Mouse (Mus musculus) heart, postnatal 36 days (tissue): Measurements from ENCODE around the gene Ankar. TPM values are rescaled to one million over a fixed set of nuclear protein-coding genes. Genes with fewer than 3 reads are reported as not detected.
A peak's percentile ranks its signal among the peaks of the same experiment; 100 is the strongest.

ENCODE experiments used
- DNase-seq, 2 experiments: peaks; one replicate each; pipeline ENCODE4 v3.0.0; 2021 to 2022
- intact Hi-C: fragments of 180-260 bp; cut with DNase I; formaldehyde crosslinking; loops from one replicate; pipeline ENCODE4 v1.15.1; 2025
- total RNA-seq, 2 experiments: library from RNA; stranded (reverse); gene quantifications; 2 replicates each; pipeline ENCODE4 v1.2.3; 2021

Gene Ankar
- total RNA-seq, 2 experiments from 2014 or later, result not detected

DNA sequence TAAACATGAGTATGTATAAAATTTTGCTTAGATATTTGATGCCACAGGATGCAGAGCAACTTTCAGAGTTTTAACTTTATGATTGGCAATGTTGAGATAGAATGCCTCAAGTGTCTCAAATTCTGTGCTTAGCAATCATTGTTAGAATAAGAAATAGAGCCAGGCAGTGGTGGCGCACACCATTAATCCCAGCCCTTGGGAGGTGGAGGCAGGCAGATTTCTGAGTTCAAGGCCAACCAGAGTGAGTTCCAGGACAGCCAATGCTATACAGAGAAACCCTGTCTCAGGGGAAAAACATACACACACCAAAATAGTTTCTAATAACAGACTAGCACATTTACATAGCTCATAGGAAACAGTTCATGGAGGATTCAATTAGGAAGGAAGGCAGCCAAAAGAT is 14.7 kb upstream of the Ankar start:
- intact Hi-C loops, result loop anchor here (5.0 to 10.0 kb wide), 3 partner anchors 408 to 900 kb away; partner anchors contain the start of gene Xrcc5
- DNase-seq, result no peak

GRCm38 (mm10) chr1:72714547-72714946 is 14.2 kb upstream of the Ankar start:
- DNase-seq, result no peak
- intact Hi-C loops, result loop anchor here (5.0 to 10.0 kb wide), 3 partner anchors 132 to 900 kb away; partner anchors contain the start of gene Smarcal1

DNA sequence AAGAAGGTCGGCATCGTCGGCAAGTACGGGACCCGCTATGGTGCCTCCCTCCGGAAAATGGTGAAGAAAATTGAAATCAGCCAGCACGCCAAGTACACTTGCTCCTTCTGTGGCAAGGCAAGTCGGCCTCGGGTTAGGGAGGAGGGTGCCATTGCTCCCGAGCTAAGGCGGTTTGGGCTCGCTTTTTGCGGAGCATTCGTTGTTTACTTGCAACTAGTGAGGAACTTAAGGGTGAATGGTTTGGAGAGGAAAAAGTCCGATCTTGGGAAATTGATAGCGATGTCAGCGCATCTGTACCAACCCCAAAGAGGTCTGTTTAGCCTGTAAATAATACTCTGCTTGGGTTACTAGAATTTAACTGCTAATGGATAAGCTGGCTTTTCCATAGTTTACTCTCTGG is 11.3 kb upstream of the Ankar start:
- no peak for DNase-seq
- intact Hi-C loops, result loop anchor here (5.0 to 10.0 kb wide), 3 partner anchors 129 to 903 kb away; partner anchors contain the start of gene Smarcal1

DNA sequence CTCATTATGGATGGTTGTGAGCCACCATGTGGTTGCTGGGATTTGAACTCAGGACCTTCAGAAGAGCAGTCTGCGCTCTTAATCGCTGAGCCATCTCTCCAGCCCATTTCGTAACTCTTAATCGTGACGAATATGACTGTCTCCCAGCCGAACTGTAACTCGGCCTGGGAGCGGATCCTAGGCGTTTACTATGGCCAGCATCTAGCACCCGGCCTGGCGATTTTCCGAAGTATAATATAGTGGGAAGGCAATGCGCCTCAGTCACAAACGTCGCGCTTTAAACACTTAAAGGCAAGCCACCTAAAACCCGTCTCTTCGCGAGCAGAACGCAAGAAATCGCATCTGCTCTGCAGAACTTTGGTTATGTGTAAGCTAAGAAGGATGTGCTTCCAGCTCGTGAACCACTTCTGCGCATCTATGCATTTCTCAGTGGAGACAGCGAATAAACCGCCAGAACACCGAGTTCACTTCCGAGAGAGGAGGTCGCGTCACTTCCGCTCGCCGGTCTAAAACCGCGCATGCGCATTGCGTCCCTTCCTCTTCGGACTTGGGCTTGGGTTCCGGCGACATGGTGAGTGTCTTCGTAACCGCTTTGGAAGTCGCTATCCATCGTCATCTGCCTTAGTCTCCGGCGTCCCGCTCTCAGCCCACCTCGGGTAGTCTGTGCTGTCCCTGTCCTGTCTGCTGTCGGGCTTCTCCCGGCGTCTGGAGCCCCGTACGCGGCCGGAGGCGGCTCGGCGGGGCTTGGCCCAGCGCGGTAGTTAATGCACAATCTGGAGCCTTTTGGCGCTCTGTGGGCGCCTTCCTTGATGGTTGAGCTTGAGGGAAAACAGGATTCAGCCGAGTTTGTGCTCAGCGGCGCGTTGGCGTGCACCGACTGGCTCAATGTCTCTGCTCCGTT is 10.6 kb upstream of the Ankar start, which contains the start of gene Rpl37a:
Rpl37a (plus strand) TSS at position 538 of the 901 bp plus-strand sequence.
- intact Hi-C loops, result loop anchor here (5.0 to 10.0 kb wide), 3 partner anchors 129 to 904 kb away; partner anchors contain the start of gene Smarcal1
- DNase-seq, result peak; percentile 95

GRCm38 (mm10) chr1:72707525-72707924 is 7.1 kb upstream of the Ankar start:
- intact Hi-C loops, result no loop called here

GRCm38 (mm10) chr1:72698651-72699050 is 1.7 kb downstream of the Ankar start:
- intact Hi-C loops, result no loop called here
- DNase-seq, result no peak

More at GRCm38 (mm10) chr1:72707525-72707924, 7.1 kb upstream of the Ankar start:
- no peak for DNase-seq

DNA sequence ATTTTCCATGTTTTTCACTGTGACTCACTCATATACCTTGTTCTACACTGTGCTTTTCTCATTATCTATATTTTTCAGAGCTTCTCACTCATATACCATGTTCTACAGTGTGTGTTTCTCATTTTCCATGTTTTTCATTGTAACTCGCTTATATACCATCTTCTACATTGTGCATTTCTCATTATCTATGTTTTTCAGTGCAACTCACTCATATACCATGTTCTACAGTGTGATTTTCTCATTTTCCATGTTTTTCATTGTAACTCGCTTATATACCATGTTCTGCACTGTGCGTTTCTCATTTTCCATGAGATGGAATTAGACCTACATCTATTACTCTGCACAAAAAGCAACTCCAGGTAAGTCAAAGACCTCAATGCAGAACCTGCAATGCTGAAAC is 4.1 kb downstream of the Ankar start:
- no peak for DNase-seq

DNA sequence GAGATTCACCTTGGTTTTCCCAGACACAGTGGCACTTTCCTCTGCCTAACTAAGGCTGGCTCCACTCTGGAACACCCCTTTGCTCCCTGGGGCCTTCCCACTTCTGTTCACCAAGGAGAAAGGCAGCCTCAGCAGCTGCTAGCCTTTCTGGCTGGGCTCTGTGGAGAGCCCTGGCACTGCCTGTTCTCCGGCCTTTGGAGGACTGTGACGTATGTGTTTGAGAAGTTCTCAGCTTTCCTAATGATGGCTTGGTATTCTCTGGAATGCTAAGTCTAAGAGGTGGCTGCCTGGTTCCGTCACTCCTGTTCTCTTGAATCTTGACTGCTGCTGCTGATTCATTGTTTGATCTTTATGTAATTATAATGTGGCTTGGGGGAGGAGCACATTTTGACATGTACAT is 27.3 kb downstream of the Ankar start:
- intact Hi-C loops, result no loop called here
- DNase-seq, result no peak

More for the DNA sequence above, 4.1 kb downstream of the Ankar start:
- intact Hi-C loops, result no loop called here

DNA sequence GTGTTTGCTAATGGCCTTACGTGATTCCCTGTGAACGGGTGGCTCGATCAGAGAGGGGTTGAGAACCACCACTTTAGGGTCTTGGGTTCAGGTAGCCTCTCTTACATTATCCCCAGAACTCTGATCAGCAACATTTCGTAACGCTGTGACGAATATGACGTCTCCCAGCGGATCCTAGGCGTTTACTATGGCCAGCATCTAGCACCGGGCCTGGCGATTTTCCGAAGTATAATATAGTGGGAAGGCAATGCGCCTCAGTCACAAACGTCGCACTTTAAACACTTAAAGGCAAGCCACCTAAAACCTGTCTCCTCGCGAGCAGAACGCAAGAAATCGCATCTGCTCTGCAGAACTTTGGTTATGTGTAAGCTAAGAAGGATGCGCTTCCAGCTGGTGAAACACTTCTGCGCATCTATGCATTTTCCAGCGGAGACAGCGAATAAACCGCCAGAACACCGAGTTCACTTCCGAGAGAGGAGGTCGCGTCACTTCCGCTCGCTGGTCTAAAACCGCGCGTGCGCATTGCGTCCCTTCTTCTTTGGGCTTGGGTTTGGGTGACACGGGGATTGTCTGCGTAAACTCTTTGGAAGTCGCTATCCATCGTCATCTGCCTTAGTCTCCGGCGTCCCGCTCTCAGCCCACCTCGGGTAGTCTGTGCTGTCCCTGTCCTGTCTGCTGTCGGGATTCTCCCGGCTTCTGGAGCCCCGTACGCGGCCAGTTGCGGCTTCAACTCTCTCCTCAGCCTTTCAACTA is 59.5 kb downstream of the Ankar start:
- intact Hi-C loops, result no loop called here
- DNase-seq, result peak; percentile 13 to 27

DNA sequence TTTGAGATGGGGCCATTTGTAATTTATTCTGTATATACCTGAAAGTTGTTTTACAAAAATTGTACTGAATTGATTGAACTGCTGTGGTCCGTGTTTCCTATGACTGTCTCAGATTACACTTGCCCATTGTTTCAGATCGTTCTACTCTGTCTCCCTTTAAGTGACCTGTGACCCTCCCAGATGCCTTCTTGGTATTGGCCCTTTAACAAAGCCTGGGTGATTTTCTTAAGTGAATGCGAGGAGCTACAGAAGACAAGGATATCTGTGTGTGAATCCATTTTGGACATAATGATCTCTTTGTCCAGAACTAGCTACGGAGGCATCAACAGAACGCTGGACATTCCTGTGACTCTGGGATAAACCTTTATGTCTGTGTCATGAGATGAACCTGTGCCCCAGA is 65.2 kb downstream of the Ankar start:
- no peak for DNase-seq
- intact Hi-C loops, result no loop called here

DNA sequence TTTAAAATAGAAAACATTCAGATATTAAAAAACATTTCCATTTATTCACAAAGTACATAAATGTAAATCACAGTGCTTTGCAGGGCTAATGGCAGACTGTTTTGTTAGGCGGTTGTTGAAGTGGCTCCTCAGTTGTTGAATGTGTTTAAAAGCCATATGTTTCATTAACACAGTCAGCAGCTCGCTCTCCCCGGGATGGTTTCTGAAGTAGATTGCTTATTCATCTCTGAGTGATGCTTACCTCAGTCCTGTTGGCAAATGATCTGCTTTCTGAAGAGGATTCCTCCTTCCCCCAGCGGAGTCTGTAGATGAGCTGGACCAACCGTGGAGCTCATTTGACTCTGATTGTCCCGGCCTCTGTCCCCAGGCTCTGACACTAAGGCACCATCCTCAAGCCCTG is 88.2 kb downstream of the Ankar start:
- intact Hi-C loops, result no loop called here
- no peak for DNase-seq

- intact Hi-C loops, result no loop called here
- DNase-seq, result no peak
Observed at GRCm38 (mm10) chr1:72609887-72610877, 90.2 kb downstream of the Ankar start.

DNA sequence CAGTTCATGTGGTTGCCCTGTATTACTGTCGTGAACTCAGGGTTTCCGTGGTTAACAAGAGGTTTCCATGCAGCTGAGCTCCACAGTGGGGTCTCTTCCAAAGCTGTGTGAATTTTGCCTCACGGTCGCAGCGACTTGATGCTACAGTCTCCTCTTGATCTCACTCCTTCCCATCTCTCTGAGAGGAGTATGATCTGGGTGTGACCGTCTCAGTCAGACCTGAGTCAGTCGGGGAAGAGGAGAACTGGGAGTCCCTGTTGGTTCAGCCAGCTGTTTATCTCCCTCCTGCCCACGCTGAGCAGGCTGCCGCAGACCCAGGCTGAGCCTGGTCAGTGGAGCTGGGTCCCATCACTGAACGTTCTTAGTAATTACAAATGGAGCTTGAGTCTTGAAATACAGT is 91.2 kb downstream of the Ankar start:
- intact Hi-C loops, result no loop called here
- no peak for DNase-seq

GRCm38 (mm10) chr1:72606186-72606673 is 94.1 kb downstream of the Ankar start:
- no peak for DNase-seq
- intact Hi-C loops, result no loop called here

DNA sequence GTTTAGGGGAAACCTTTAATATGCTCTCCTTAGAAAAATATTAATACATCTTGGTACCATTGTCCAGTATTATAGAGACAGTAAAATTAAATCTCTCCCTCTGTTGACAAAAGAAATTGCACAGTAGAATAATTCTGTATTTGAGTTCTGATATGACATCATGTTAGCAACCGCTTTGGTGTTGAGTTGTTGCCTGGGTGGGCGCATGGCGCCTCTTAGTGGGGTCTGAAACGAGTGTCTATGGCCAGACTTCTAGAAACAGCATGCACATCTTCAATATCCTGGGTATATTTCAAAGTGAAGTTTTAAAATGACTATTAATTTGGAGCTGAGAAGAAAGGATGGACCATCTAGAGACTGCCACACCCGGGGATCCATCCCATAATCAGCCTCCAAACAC is 97.6 kb downstream of the Ankar start:
- intact Hi-C loops, result no loop called here
- no peak for DNase-seq

- no peak for DNase-seq
- intact Hi-C loops, result no loop called here
Observed at GRCm38 (mm10) chr1:72602186-72602585, 98.2 kb downstream of the Ankar start.

- intact Hi-C loops, result no loop called here
- DNase-seq, result no peak
Observed at GRCm38 (mm10) chr1:72601233-72601632, 99.1 kb downstream of the Ankar start.

DNA sequence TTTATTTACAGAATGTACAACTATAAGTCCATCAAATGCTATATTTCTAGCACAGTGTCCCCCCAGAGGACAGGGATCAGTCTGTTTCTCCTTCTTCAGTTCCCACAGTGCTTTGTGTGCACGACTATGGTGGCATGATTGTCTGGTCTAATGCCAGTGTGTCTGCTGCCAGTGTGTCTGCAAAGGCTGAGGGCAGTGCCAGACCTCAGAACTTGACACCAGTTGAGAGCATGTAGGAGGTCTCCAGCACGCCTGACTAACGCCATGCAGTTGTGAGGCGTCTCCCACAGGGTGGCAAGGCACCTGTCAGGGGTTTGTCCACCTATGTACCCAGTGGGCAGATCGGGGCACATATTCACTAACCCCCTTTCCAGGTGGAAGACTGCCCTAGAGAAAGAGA is 99.6 kb downstream of the Ankar start:
- DNase-seq, result no peak
- intact Hi-C loops, result no loop called here

DNA sequence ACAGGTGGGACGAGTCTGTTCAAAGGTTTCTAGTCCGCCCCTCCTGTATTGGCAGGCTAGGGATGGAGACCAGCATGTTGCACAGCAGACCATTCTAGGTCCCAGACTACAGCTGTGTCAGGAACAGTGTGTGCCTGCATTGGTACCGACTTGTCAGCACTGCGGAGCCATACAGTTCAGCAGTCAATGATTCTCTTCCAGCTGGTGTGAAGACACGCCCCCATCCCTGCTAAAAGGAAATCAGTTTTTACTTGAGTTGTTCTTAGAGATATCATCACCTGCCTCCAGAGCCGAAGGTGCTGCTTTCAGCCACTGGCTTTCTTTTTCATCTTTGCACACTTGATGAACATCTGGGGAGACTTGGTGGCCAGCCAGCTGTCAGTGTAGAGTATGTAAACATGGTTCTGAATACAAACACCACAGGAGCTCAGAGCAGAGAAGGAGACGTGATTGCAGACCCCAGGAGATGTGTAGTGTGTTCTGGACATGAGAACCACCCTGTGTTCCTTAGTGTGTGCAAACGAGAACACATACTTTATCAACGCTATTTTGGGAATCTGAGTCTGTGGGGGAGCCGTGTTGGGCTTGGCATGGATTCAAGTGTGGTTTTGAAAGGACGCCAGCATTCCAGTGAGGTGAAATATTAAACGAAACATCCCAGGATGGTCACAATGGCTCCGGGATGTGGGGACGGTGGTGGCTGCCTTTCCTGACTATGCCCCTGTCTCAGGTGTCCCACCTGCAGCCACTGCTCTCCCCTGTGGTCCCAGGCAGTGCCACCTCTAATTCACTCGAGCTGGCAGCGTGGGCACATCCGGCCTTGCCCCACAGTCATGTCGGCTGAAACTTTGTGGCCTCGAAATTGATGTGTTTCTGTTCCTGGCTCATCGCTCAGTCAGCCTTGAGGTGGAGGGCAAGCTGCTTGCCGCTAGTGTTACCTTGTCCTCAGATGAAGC is 101.0 kb downstream of the Ankar start:
- intact Hi-C loops, result no loop called here
- peak; percentile 62 for DNase-seq
